Mouse (Mus musculus) midbrain, embryonic 14.5 days (tissue): ENCODE measurements around the gene Cep290. TPM values are rescaled to one million over a fixed set of nuclear protein-coding genes. Genes with fewer than 3 reads are reported as not detected.
"Not testable (repeated sequence)": the region's sequence is repeated elsewhere in the genome, so short reads cannot be mapped to it uniquely, and the experiment has no call there.

Experiments
- ATAC-seq: fragments of 200-750 bp; cut with Nextera tagmentation; 2 replicates; pipeline ENCODE4 v1.8.0; 2017; ENCODE audit warnings: moderate number of reproducible peaks, moderate library complexity; ENCODE audit not compliant: low FRiP score, low TSS enrichment
- DNase-seq: peaks from one replicate; pipeline ENCODE4 v3.0.0-alpha.2; 2015
- H3K27ac ChIP-seq: fragments of 300-500 bp; sonication (generic); replicated peaks from 2 replicates; pipeline ENCODE4 v1.5.1; 2014; ENCODE audit warnings: mild to moderate bottlenecking, low read depth, low read length, moderate library complexity
- H3K27me3 ChIP-seq: fragments of 300-500 bp; sonication (generic); 2 replicates; pipeline ENCODE4 v1.6.1; 2014; ENCODE audit warnings: low read length, control low read depth, mixed read lengths; ENCODE audit not compliant: control insufficient read depth, insufficient read depth
- H3K36me3 ChIP-seq: fragments of 300-500 bp; sonication (generic); 2 replicates; pipeline ENCODE4 v1.6.1; 2014; ENCODE audit warnings: low read length, control low read depth; ENCODE audit not compliant: control insufficient read depth, insufficient read depth
- H3K4me1 ChIP-seq: fragments of 300-500 bp; sonication (generic); 2 replicates; pipeline ENCODE4 v1.6.1; 2014; ENCODE audit warnings: mild to moderate bottlenecking, antibody characterized with exemption, low read length, control low read depth; ENCODE audit not compliant: control insufficient read depth, insufficient read depth
- H3K4me2 ChIP-seq: fragments of 300-500 bp; sonication (generic); 2 replicates; pipeline ENCODE4 v1.6.1; 2014; ENCODE audit warnings: mild to moderate bottlenecking, low read length, moderate library complexity
- H3K4me3 ChIP-seq: fragments of 300-500 bp; sonication (generic); replicated peaks from 2 replicates; pipeline ENCODE4 v1.5.1; 2014; ENCODE audit warnings: low read depth, low read length
- H3K9ac ChIP-seq: fragments of 300-500 bp; sonication (generic); replicated peaks from 2 replicates; pipeline ENCODE4 v1.6.1; 2014; ENCODE audit warnings: mild to moderate bottlenecking, low read length, moderate library complexity
- H3K9me3 ChIP-seq: fragments of 300-500 bp; sonication (generic); 2 replicates; pipeline ENCODE4 v1.6.1; 2016; ENCODE audit warnings: low read length, control low read depth, mixed read lengths; ENCODE audit not compliant: control insufficient read depth
- WGBS: fragments of 180-500 bp; shearing (Covaris S2); extraction: QIAGEN DNeasy Blood & Tissue Kit; methylation state at CpG from one replicate; pipeline ENCODE4 v1.1.7; 2014; 5-methylcytosine and 5-hydroxymethylcytosine counted together
- polyA plus RNA-seq: library from polyadenylated mRNA; unstranded; fragments of >200 nt; fragmentation: Nextera tagmentation; extraction: Ambion mirVana; gene quantifications from 2 replicates; pipeline ENCODE4 v1.2.1, GENCODE M21; 2014

The Cep290 gene
- polyA plus RNA-seq, 1 experiment from 2014 or later: 7.4 TPM

GRCm38 (mm10) chr10:100521617-100522016, 34.3 kb downstream of the Cep290 start:
- no peaks in the 10 kb centered on the region for H3K4me1 ChIP-seq
- WGBS: 93% methylated on average over 4 of the region's 4 CpGs

GRCm38 (mm10) chr10:100522330-100522729, 35.0 kb downstream of the Cep290 start:
- H3K9ac ChIP-seq: no peak overlapping the region
- H3K9me3 ChIP-seq: no peaks in the 10 kb centered on the region
- WGBS: 90% methylated on average over 9 of the region's 9 CpGs
- H3K4me3 ChIP-seq: no peak overlapping the region
- DNase-seq: no peak
- no peak overlapping the region for H3K27ac ChIP-seq
- ATAC-seq: no peak
- no peaks in the 10 kb centered on the region for H3K4me1 ChIP-seq
- peaks cover 16% of the 10 kb centered on the region for H3K36me3 ChIP-seq
- H3K4me2 ChIP-seq: no peak overlapping the region
- no peaks in the 10 kb centered on the region for H3K27me3 ChIP-seq

More at GRCm38 (mm10) chr10:100521617-100522016, 34.3 kb downstream of the Cep290 start:
- Histone ChIP-seq H3K27ac (no peak overlapping the region), H3K27me3 (no peaks in the 10 kb centered on the region), H3K4me3 (no peak overlapping the region), H3K36me3 (peaks cover 16% of the 10 kb centered on the region), H3K9me3 (no peaks in the 10 kb centered on the region), H3K4me2 (no peak overlapping the region), H3K9ac (no peak overlapping the region)
- DNase-seq (no peak), ATAC-seq (no peak)

- H3K9me3 ChIP-seq: no peaks in the 10 kb centered on the region
- ATAC-seq: no peak
- H3K27ac ChIP-seq: no peak overlapping the region
- no peak overlapping the region for H3K4me3 ChIP-seq
- no peak for DNase-seq
- peaks cover 9% of the 10 kb centered on the region for H3K36me3 ChIP-seq
- H3K27me3 ChIP-seq: no peaks in the 10 kb centered on the region
- H3K9ac ChIP-seq: no peak overlapping the region
- H3K4me1 ChIP-seq: no peaks in the 10 kb centered on the region
- 94% methylated on average over 9 of the region's 9 CpGs for WGBS
- no peak overlapping the region for H3K4me2 ChIP-seq
Observed at GRCm38 (mm10) chr10:100524499-100525390, 37.4 kb downstream of the Cep290 start.

- no peak overlapping the region for H3K4me3 ChIP-seq
- no peak overlapping the region for H3K9ac ChIP-seq
- DNase-seq: peak; percentile 9
- no peak overlapping the region for H3K4me2 ChIP-seq
- no peaks in the 10 kb centered on the region for H3K9me3 ChIP-seq
- H3K36me3 ChIP-seq: peaks cover 14% of the 10 kb centered on the region
- no peaks in the 10 kb centered on the region for H3K27me3 ChIP-seq
- ATAC-seq: no peak
- no peaks in the 10 kb centered on the region for H3K4me1 ChIP-seq
- H3K27ac ChIP-seq: no peak overlapping the region
- WGBS: 53% methylated on average over 3 of the region's 3 CpGs
Observed at GRCm38 (mm10) chr10:100556566-100557175, 69.3 kb downstream of the Cep290 start.

GRCm38 (mm10) chr10:100560194-100560883, 73.0 kb downstream of the Cep290 start:
- WGBS: 91% methylated on average over 3 of the region's 3 CpGs
- H3K9ac ChIP-seq, H3K27me3 ChIP-seq, ATAC-seq, H3K4me1 ChIP-seq, H3K4me3 ChIP-seq, DNase-seq, H3K4me2 ChIP-seq, H3K27ac ChIP-seq, H3K9me3 ChIP-seq: not testable (repeated sequence)
- peaks cover 35% of the 10 kb centered on the region for H3K36me3 ChIP-seq

- Histone ChIP-seq H3K36me3 (peaks cover 36% of the 10 kb centered on the region), H3K9me3 (no peaks in the 10 kb centered on the region), H3K27me3 (no peaks in the 10 kb centered on the region), H3K4me3 (no peak overlapping the region), H3K4me1 (no peaks in the 10 kb centered on the region), H3K4me2 (no peak overlapping the region), H3K9ac (no peak overlapping the region), H3K27ac (no peak overlapping the region)
- WGBS: 88% methylated on average over 3 of the region's 3 CpGs
- no peak for DNase-seq
- no peak for ATAC-seq
Observed at GRCm38 (mm10) chr10:100564112-100564511, 76.8 kb downstream of the Cep290 start.

- DNase-seq (no peak), ATAC-seq (no peak)
- H3K4me2 ChIP-seq: no peak overlapping the region
- peaks cover 41% of the 10 kb centered on the region for H3K36me3 ChIP-seq
- no peaks in the 10 kb centered on the region for H3K27me3 ChIP-seq
- WGBS: 93% methylated on average over 3 of the region's 3 CpGs
- no peak overlapping the region for H3K4me3 ChIP-seq
- no peak overlapping the region for H3K27ac ChIP-seq
- H3K9ac ChIP-seq: no peak overlapping the region
- no peaks in the 10 kb centered on the region for H3K9me3 ChIP-seq
- H3K4me1 ChIP-seq: no peaks in the 10 kb centered on the region
Observed at GRCm38 (mm10) chr10:100571707-100572106, 84.3 kb downstream of the Cep290 start.

- H3K4me1 ChIP-seq: no peaks in the 10 kb centered on the region
- H3K36me3 ChIP-seq: peaks cover 48% of the 10 kb centered on the region
- H3K27me3 ChIP-seq: no peaks in the 10 kb centered on the region
- WGBS: 96% methylated on average over 7 of the region's 7 CpGs
- H3K27ac ChIP-seq: no peak overlapping the region
- H3K9ac ChIP-seq: no peak overlapping the region
- no peak overlapping the region for H3K4me2 ChIP-seq
- ATAC-seq: no peak
- no peak overlapping the region for H3K4me3 ChIP-seq
- H3K9me3 ChIP-seq: no peaks in the 10 kb centered on the region
- no peak for DNase-seq
Observed at GRCm38 (mm10) chr10:100574505-100575149, 87.3 kb downstream of the Cep290 start.
